23 mouse cellular contexts compared by ENCODE assay signal in genomic region chr7:140833341-140833740, GRCm38 (mm10). TPM values are rescaled to one million over a fixed set of nuclear protein-coding genes. Genes with fewer than 3 reads are reported as not detected.
DNase-seq lines count a peak whose midpoint lies in the region; ATAC-seq lines count a peak whose summit lies in the region.
"Had no signal": no experiment of that assay in that cellular context is flagged by ENCODE, and none has a peak within 500 bp of the region (broad histone marks: within the 10 kb centered on the region; RNA-seq: fewer than 3 reads in every experiment).

No protein-coding gene starts in this region.

- no peak overlapping the region for H3K27ac ChIP-seq in heart, embryonic 12.5 days (ENCODE audit: poor library complexity, severe bottlenecking)
- H3K27ac ChIP-seq: embryonic facial prominence, embryonic 13.5 days; embryonic facial prominence, embryonic 15.5 days; forebrain, embryonic 10.5 days; forebrain, embryonic 13.5 days had no signal

- no peak for ATAC-seq in heart, embryonic 12.5 days (ENCODE audit: insufficient number of reproducible peaks, low FRiP score)
- ATAC-seq: forebrain, embryonic 13.5 days; forebrain, embryonic 16.5 days had no signal

- DNase-seq in heart, adult 11 months, result peak; percentile 63
- DNase-seq in testis, postnatal 10 days (ENCODE audit: low spot score), result peak; percentile 29
- DNase-seq in testis, postnatal 14 days (ENCODE audit: low spot score), result no peak
- DNase-seq: adrenal gland, adult 2 months; adrenal gland, postnatal 10 days; adrenal gland, postnatal 25 days; cerebellum, adult 11 months; cerebellum, adult 18-20 months; cerebellum, adult 8-10 months; cerebellum, adult 9-11 months; cerebellum, postnatal 14 days; cerebellum, postnatal 36 days; embryo, embryonic 11 days had no signal

- no peak overlapping the region for H3K4me3 ChIP-seq in heart, embryonic 12.5 days
- H3K4me3 ChIP-seq: embryonic facial prominence, embryonic 13.5 days; embryonic facial prominence, embryonic 15.5 days; erythroblast, embryonic 14.5 days; forebrain, embryonic 10.5 days; forebrain, embryonic 13.5 days had no signal

- H3K4me2 ChIP-seq in heart, embryonic 12.5 days, result no peak overlapping the region
- H3K4me2 ChIP-seq: embryonic facial prominence, embryonic 13.5 days; embryonic facial prominence, embryonic 15.5 days; forebrain, embryonic 13.5 days had no signal

- no peak overlapping the region for H3K9ac ChIP-seq in heart, embryonic 12.5 days
- H3K9ac ChIP-seq: embryonic facial prominence, embryonic 13.5 days; embryonic facial prominence, embryonic 15.5 days; forebrain, embryonic 13.5 days had no signal

- 66% methylated on average over 4 of the region's 4 CpGs for WGBS in heart, embryonic 12.5 days

- H3K36me3 ChIP-seq in heart, embryonic 12.5 days, result no peaks in the 10 kb centered on the region
- H3K36me3 ChIP-seq: embryonic facial prominence, embryonic 13.5 days; embryonic facial prominence, embryonic 15.5 days; forebrain, embryonic 10.5 days had no signal

- H3K4me1 ChIP-seq in heart, embryonic 12.5 days (replicated peaks), result no peaks in the 10 kb centered on the region
- H3K4me1 ChIP-seq: embryonic facial prominence, embryonic 13.5 days; embryonic facial prominence, embryonic 15.5 days; forebrain, embryonic 13.5 days had no signal

- no peaks in the 10 kb centered on the region for H3K9me3 ChIP-seq in heart, embryonic 12.5 days (replicated peaks)
- H3K9me3 ChIP-seq: embryonic facial prominence, embryonic 13.5 days; embryonic facial prominence, embryonic 15.5 days; forebrain, embryonic 10.5 days; forebrain, embryonic 13.5 days had no signal

- H3K27me3 ChIP-seq in heart, embryonic 12.5 days (replicated peaks), result peaks cover 40% of the 10 kb centered on the region
- H3K27me3 ChIP-seq: embryonic facial prominence, embryonic 13.5 days; embryonic facial prominence, embryonic 15.5 days; forebrain, embryonic 13.5 days had no signal

RNA-seq across cellular contexts. Expression of gene Urah, which starts 1.5 kb away (rescaled TPM):
- polyA plus RNA-seq in heart, embryonic 12.5 days (2016; fragmentation: Nextera tagmentation; extraction: Ambion mirVana), result 0.55 TPM in 1 of 2 replicates, not detected in the other
- polyA plus RNA-seq: brain, embryonic 14.5 days; C2C12; erythroblast, embryonic 14.5 days; forebrain, embryonic 13.5 days; forebrain, embryonic 16.5 days had no signal

RNA-seq across cellular contexts. Expression of gene Zfp941, which starts 11.4 kb away (rescaled TPM):
- polyA plus RNA-seq in heart, embryonic 12.5 days (2016; fragmentation: Nextera tagmentation; extraction: Ambion mirVana), result 0.95 and 0.96 TPM in 2 replicates
- polyA plus RNA-seq: erythroblast, embryonic 14.5 days had no signal

RNA-seq across cellular contexts. Expression of gene Scgb1c1, which starts 12.0 kb away (rescaled TPM):
- not detected in 2 replicates for polyA plus RNA-seq in heart, embryonic 12.5 days (2016; fragmentation: Nextera tagmentation; extraction: Ambion mirVana)
- polyA plus RNA-seq: adrenal gland, adult 2 months; brain, embryonic 14.5 days; C2C12; embryonic facial prominence, embryonic 11.5 days; embryonic facial prominence, embryonic 13.5 days; erythroblast, embryonic 14.5 days; forebrain, embryonic 10.5 days; forebrain, embryonic 13.5 days; forebrain, embryonic 16.5 days had no signal

RNA-seq across cellular contexts. Expression of gene Odf3, which starts 14.3 kb away (rescaled TPM):
- not detected in 2 replicates for polyA plus RNA-seq in heart, embryonic 12.5 days (2016; fragmentation: Nextera tagmentation; extraction: Ambion mirVana)
- polyA plus RNA-seq: embryonic facial prominence, embryonic 11.5 days; erythroblast, embryonic 14.5 days; forebrain, embryonic 10.5 days; forebrain, embryonic 13.5 days; forebrain, embryonic 16.5 days had no signal

RNA-seq across cellular contexts. Expression of gene Gm45785, which starts 22.8 kb away (rescaled TPM):
- polyA plus RNA-seq in heart, embryonic 12.5 days (2016; fragmentation: Nextera tagmentation; extraction: Ambion mirVana), result not detected in 2 replicates
- polyA plus RNA-seq: C2C12; embryonic facial prominence, embryonic 11.5 days; embryonic facial prominence, embryonic 13.5 days; embryonic facial prominence, embryonic 15.5 days; erythroblast, embryonic 14.5 days; forebrain, embryonic 10.5 days; forebrain, embryonic 13.5 days; forebrain, embryonic 16.5 days had no signal
